Mouse (Mus musculus) brain, embryonic 14.5 days (tissue): ENCODE measurements around the gene Gm32742. TPM values are rescaled to one million over a fixed set of nuclear protein-coding genes. Genes with fewer than 3 reads are reported as not detected.
A peak's percentile ranks its signal among the peaks of the same experiment; 100 is the strongest.

Source experiments
- DNase-seq: peaks from one replicate; pipeline ENCODE4 v3.0.0-alpha.2; 2011; ENCODE audit warnings: low read depth
- CTCF ChIP-seq: fragments of 200-500 bp; IDR thresholded peaks from 2 replicates; pipeline ENCODE4 v1.5.1; 2012; ENCODE audit warnings: inconsistent platforms, mild to moderate bottlenecking, moderate library complexity, borderline replicate concordance; ENCODE audit not compliant: insufficient read depth, insufficient read length; ENCODE audit errors: extremely low read depth
- POLR2A ChIP-seq: fragments of 200-500 bp; IDR thresholded peaks from 2 replicates; pipeline ENCODE4 v1.6.1; 2012; ENCODE audit warnings: mild to moderate bottlenecking, inconsistent platforms, borderline replicate concordance; ENCODE audit not compliant: poor library complexity, insufficient read depth, insufficient read length, severe bottlenecking; ENCODE audit errors: extremely low read depth
- polyA plus RNA-seq: library from polyadenylated mRNA; depleted of rRNA; stranded (reverse); fragments of >200 nt; gene quantifications from 2 replicates; pipeline ENCODE4 v1.2.3, GENCODE M21; 2012; rRNA removed

The Gm32742 gene
- polyA plus RNA-seq = 0.01 and 0.04 TPM in 2 replicates

DNA sequence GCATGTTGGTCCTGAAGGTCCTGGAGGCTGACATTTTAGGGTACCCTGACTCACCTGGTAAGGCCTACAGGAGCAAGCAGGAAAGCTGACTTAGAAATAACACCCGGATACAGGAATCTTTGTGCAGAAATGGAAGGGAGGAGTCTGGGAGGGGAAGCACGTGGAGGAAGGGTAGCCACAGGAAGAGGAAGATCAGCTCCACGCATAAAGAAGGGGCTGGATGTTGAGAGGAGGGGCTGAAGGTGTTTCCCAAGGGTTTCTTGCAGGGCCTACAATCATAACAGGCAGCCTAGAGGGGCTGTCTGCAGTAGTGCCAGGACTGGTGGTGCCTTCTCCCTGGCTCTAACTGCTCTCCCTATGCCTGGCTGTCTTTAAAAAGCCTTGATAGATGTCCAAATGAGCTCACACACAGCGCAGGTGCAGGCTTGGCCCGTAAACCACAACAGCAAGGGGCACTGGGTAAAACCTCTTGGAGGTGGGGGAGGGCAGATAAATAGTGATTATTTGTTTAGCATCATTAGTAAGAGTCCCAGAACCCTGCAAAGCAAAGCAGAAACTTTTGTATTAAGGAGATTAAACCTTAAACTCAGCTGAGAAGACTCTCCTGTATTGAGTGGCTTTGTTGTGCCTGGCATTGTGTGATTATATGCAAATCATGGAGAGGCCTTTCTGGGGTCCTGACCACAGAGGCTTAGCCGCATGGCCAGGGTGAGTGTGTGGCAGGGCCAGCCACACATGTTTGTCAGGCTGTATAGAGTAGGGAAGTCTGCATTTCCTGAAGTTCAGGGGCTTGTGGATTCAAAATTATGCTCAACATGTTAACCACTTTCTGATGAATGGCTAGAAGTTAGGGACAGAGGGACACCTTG, at the start of gene Gm32742:
TSS of gene Gm32742 (minus strand) at position 206 of the 869 bp plus-strand sequence.
- TF ChIP-seq POLR2A (no peak), CTCF (no peak)
- peak; percentile 56 for DNase-seq

DNA sequence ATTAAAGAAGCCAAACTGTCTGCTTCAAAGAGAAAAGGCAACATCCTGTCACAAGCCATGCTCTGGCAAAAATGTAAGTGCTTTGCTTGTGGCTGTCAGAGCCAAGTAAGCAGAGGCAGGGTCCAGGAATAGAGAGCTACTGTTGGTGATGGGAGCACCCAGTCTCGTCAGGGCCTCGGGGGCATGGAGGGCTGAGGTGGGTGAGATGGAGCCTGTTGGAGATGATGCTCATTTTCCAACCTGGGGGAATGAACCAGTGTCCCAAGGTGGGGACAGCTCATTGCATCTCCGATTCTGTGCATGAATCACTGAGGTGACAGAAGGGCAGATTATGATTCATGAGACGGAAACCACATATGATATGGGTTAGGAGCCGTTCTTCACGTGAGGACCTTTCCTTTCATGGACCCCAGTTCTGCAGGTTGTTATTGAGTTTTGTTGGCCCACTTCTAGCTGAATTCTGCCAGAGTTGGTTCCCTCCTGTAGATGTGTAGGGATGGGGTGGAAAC, 48.5 kb upstream of the Gm32742 start:
- peak; percentile 8 for DNase-seq
- no peak for TF ChIP-seq CTCF
- TF ChIP-seq POLR2A = no peak

GRCm38 (mm10) chr9:51213023-51213728, 47.9 kb upstream of the Gm32742 start, which contains the start of gene Pou2af1:
Gene Pou2af1 (plus strand): TSS chr9:51213708.
- TF ChIP-seq POLR2A = no peak
- no peak for TF ChIP-seq CTCF
- DNase-seq = no peak

DNA sequence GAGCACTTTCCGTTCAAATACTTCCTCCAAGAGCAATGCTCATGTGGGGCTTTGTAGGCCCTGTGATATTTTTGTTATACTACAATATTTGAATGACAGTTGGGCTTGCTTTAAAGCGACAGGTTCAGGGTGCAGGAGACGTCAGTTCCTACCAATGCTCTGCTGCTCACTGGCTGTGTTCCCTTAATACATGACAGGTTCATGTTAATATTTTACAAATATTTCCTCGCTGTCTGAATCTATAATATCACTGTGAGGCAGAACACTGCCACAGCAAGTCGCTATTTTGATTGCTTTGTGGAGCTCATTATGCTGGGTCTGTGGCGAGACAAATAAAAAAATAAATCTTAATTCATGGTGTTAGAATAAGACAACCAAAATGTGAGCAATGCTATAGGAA, 45.9 kb upstream of the Gm32742 start:
- TF ChIP-seq POLR2A = no peak
- no peak for TF ChIP-seq CTCF
- DNase-seq = no peak

GRCm38 (mm10) chr9:51208974-51209332, 43.6 kb upstream of the Gm32742 start:
- TF ChIP-seq CTCF = no peak
- no peak for TF ChIP-seq POLR2A
- peak; percentile 42 for DNase-seq

DNA sequence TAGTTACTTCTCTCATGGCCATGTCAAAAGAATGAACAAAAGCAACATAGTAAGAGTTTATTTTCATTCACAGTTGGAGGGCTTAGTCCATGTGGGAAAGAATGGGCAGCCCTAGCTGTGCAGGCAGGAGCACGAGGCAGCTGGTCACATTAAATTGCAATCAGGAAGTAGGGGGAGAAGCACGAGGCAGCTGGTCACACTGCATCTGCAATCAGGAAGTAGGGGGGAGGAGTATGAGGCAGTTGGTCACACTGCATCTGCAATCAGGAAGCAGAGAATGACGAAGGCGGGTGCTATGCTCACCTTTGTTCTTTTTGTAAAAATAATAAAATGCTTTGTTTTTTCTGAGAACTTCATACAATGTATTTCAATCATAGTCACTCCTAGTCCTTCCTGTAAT, 29.5 kb upstream of the Gm32742 start:
- TF ChIP-seq POLR2A (no peak), CTCF (no peak)

GRCm38 (mm10) chr9:51190655-51191054, 25.3 kb upstream of the Gm32742 start:
- TF ChIP-seq POLR2A (no peak), CTCF (no peak)
- no peak for DNase-seq

More for the DNA sequence above, 29.5 kb upstream of the Gm32742 start:
- no peak for DNase-seq

GRCm38 (mm10) chr9:51185871-51186270, 20.6 kb upstream of the Gm32742 start:
- TF ChIP-seq POLR2A = no peak
- no peak for TF ChIP-seq CTCF
- DNase-seq = no peak

GRCm38 (mm10) chr9:51185386-51185785, 20.1 kb upstream of the Gm32742 start:
- TF ChIP-seq POLR2A (no peak), CTCF (no peak)
- DNase-seq = no peak

- DNase-seq = no peak
Measured at GRCm38 (mm10) chr9:51182716-51183710, 17.7 kb upstream of the Gm32742 start.

GRCm38 (mm10) chr9:51180621-51181020, 15.3 kb upstream of the Gm32742 start:
- TF ChIP-seq POLR2A (no peak), CTCF (no peak)
- peak; percentile 80 for DNase-seq

More at GRCm38 (mm10) chr9:51182716-51183710, 17.7 kb upstream of the Gm32742 start:
- TF ChIP-seq CTCF (no peak), POLR2A (no peak)

GRCm38 (mm10) chr9:51178297-51178696, 13.0 kb upstream of the Gm32742 start:
- no peak for TF ChIP-seq POLR2A
- no peak for TF ChIP-seq CTCF
- no peak for DNase-seq
